Mouse (Mus musculus) forebrain, embryonic 11.5 days (tissue): ENCODE measurements at regions not wholly inside any gene's neighbourhood (a gene's known extent, or its start where the extent isn't known, plus 50 kb on each side); places are given as distances from the start of the nearest gene placed in this dataset.
"Not testable (repeated sequence)": the region's sequence is repeated elsewhere in the genome, so short reads cannot be mapped to it uniquely, and the experiment has no call there.

Experiments used
- ATAC-seq: fragments of 200-750 bp; cut with Nextera tagmentation; replicated peaks from 2 replicates; pipeline ENCODE4 v1.8.0; 2017; ENCODE audit warnings: moderate TSS enrichment; ENCODE audit not compliant: low FRiP score
- DNase-seq: peaks from one replicate; pipeline ENCODE4 v3.0.0-alpha.2; 2017; ENCODE audit warnings: low spot score
- H3K27ac ChIP-seq: fragments of 300-500 bp; sonication (generic); 2 replicates; pipeline ENCODE4 v1.5.1; 2014; ENCODE audit warnings: low read depth, low read length
- H3K27me3 ChIP-seq: fragments of 300-500 bp; sonication (generic); 2 replicates; pipeline ENCODE4 v1.6.1; 2014; ENCODE audit warnings: mild to moderate bottlenecking, low read length, mixed read lengths; ENCODE audit not compliant: control insufficient read depth, insufficient read depth
- H3K36me3 ChIP-seq: fragments of 300-500 bp; sonication (generic); 2 replicates; pipeline ENCODE4 v1.6.1; 2014; ENCODE audit warnings: mild to moderate bottlenecking, low read length, moderate library complexity, mixed read lengths; ENCODE audit not compliant: control insufficient read depth, insufficient read depth
- H3K4me1 ChIP-seq: fragments of 300-500 bp; sonication (generic); replicated peaks from 2 replicates; pipeline ENCODE4 v1.6.1; 2014; ENCODE audit warnings: low read length, mixed read lengths; ENCODE audit not compliant: control insufficient read depth, insufficient read depth
- H3K4me2 ChIP-seq: fragments of 300-500 bp; sonication (generic); 2 replicates; pipeline ENCODE4 v1.6.1; 2014; ENCODE audit warnings: low read depth, mild to moderate bottlenecking, low read length, moderate library complexity, mixed read lengths; ENCODE audit not compliant: severe bottlenecking
- H3K4me3 ChIP-seq: fragments of 300-500 bp; sonication (generic); 2 replicates; pipeline ENCODE4 v1.5.1; 2014; ENCODE audit warnings: low read depth, low read length
- H3K9ac ChIP-seq: fragments of 300-500 bp; sonication (generic); 2 replicates; pipeline ENCODE4 v1.6.1; 2014; ENCODE audit warnings: low read length
- H3K9me3 ChIP-seq: fragments of 300-500 bp; sonication (generic); 2 replicates; pipeline ENCODE4 v1.6.1; 2016; ENCODE audit warnings: low read length, mixed read lengths; ENCODE audit not compliant: control insufficient read depth
- WGBS: fragments of 180-500 bp; shearing (Covaris S2); extraction: QIAGEN DNeasy Blood & Tissue Kit; methylation state at CpG from one replicate; pipeline ENCODE4 v1.1.7; 2014; 5-methylcytosine and 5-hydroxymethylcytosine counted together

DNA sequence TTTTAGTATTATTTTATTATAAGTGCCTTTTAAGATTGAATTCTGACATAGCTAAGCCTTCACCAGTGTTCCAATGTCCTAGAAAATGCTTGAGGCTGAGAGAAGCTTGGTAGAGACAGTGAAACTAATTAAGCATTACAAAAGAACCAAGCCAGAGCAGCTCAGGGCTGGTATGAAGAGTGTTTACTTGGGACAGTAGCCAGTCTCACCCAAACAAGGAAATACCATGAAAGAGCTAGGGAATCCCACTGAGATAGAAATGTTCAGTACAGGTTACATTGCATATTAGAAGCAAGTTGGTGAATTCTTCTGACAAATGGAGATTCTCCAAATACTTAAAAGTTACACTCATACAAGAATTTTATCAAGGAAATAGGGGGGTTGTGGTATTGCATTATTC lies 54.6 kb upstream of the Galnt18 start:
- not testable (repeated sequence) for H3K27ac ChIP-seq, ATAC-seq, H3K27me3 ChIP-seq, H3K9me3 ChIP-seq, H3K36me3 ChIP-seq, H3K4me2 ChIP-seq, H3K4me1 ChIP-seq, DNase-seq, H3K4me3 ChIP-seq, H3K9ac ChIP-seq

DNA sequence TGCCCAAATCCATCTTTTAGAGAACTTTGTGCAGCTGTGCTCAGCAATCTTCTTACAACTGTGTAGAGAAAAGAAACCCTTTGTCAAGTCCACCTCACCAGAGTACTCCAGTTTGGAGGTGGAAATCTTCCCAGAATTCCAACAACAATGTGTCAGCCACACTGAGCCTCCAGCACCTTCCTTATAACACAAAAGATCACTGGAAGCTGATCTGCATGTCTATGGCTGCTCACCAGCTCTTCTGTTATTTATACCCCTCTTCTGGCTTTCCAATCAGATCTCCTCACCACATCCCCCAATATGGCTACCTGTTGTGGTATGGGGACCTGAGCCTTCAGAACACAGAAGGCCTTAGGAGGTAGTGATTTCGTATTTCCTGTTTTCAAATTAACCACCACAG lies 50.2 kb upstream of the Galnt18 start:
- H3K9ac ChIP-seq = no peak overlapping the region
- ATAC-seq (no peak), DNase-seq (no peak)
- H3K27ac ChIP-seq = no peak overlapping the region
- no peaks in the 10 kb centered on the region for H3K4me1 ChIP-seq
- 85% methylated on average over 1 of the region's 1 CpGs for WGBS
- no peak overlapping the region for H3K4me3 ChIP-seq
- no peaks in the 10 kb centered on the region for H3K27me3 ChIP-seq
- no peaks in the 10 kb centered on the region for H3K36me3 ChIP-seq
- no peaks in the 10 kb centered on the region for H3K9me3 ChIP-seq
- no peak overlapping the region for H3K4me2 ChIP-seq
